Mouse (Mus musculus) left cerebral cortex, adult 11 months (tissue): ENCODE data around the gene Pou3f1.
A peak's percentile ranks its signal among the peaks of the same experiment; 100 is the strongest.

Experiments
- DNase-seq: peaks from one replicate; pipeline ENCODE4 v3.0.0; 2022; ENCODE audit warnings: low spot score

Pou3f1 gene

DNA sequence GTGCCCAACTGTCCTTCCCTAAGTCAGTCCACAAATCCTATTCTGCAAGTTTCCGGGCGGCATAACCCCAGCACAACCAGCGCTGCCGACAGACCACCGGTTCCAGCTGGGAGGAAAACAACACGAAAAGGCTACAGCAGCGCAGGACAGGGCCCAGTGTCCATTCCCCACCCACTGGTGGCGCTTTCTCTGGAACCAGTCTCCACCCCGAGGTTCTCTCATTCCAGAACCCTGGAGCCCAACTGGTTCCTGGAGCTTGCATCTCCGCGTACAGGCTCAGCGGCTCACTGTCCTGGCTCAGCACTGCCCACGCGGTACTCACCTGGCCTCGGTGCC is at the start of gene Pou3f1:
TSS of gene Pou3f1 (plus strand) at position 290 of the 336 bp plus-strand sequence.
- no peak for DNase-seq

GRCm38 (mm10) chr4:124607166-124607565 is 49.4 kb upstream of the Pou3f1 start:
- DNase-seq: no peak

DNA sequence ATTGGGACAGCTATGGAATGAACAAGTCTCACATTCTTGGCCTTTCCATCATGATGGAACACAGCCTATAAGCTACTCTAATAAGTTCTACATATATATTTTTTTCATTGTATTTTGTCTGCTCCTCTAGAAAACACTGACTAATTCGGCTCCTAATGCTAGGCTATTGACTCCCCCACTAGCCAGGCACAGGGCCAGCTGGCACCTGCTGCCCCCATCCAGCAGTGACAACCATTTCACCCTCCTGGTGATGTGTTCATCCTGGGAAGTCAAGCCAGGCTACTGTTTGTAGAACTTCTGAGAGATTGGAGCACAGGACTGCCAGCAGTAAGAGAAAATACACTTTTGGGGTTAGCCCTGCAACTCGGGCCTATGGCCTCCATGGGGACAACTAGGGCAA is 46.5 kb upstream of the Pou3f1 start:
- no peak for DNase-seq

- DNase-seq: no peak
These were observed 45.9 kb upstream of the Pou3f1 start, which contains the start of gene 3100002H09Rik for GRCm38 (mm10) chr4:124610703-124611102. Gene 3100002H09Rik, minus strand, starts transcription at chr4:124610803.

GRCm38 (mm10) chr4:124611768-124612167 is 44.8 kb upstream of the Pou3f1 start:
- DNase-seq: no peak

GRCm38 (mm10) chr4:124614189-124614588 is 42.4 kb upstream of the Pou3f1 start:
- no peak for DNase-seq

DNA sequence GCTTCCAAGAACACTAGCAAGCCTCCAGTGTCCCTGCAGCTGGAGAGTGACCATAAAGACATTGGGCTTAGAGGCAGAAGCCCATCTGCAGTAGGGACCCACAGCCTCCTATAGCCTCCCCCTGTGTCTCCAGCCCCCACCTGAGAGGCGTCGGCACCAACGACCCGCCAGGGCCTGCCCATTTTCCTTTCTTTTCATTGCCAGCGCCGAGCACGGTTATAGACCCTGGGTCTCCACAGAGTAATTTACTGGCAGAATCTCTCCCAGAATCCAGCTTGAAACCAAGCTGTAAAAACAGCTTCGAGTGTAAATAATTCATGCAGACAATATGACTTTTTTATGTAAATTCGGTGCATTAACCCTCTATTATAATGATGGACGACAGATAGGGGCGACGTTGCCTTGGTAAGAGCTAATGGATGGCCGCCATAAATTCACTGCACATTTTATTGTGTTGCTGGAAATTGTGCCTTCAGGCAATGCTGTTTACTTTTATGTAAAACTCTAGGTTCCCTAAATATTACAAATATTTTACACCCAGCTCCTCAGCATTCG is 41.1 kb upstream of the Pou3f1 start:
- DNase-seq: no peak

- DNase-seq: no peak
These were observed 40.6 kb upstream of the Pou3f1 start for GRCm38 (mm10) chr4:124615986-124616385.

DNA sequence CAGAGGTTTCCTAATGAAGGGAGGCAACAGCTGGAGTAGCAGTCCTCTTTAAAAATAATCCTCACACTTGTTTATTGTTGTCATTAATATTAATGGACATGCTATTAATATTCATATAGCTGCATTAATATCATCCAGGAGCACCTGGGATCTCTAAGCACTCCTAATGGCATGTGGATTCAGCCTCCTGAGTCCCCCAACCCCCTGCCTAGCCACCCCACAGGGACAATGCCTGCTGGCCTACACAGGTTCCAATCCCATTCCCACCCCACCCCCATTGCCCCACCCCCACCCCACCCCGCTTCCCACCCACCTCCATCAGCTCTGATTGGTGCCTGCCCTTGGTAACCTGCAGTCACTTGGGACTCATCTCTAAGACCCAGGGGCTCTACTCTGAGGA is 40.0 kb upstream of the Pou3f1 start:
- no peak for DNase-seq

- DNase-seq: no peak
These were observed 38.0 kb upstream of the Pou3f1 start for GRCm38 (mm10) chr4:124618599-124618998.

DNA sequence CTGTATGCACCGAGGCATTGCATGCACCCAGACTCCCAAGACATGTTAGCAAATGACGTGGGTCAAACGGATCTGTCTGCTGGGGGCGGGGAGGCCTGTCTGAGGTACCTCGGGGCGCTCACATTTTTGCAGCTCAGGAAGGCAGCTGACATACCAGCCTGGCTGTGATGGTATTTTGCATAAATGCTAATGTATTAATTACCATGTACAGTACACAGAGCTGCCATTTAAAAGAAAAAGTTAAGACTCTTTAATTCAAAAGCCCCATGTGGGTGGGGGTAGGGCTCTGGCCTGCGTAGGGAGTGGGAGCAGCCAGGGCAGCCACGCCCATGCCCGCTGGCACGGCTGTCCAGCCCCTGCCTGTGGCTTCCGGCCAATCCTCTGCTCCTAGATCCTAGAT is 35.2 kb upstream of the Pou3f1 start:
- no peak for DNase-seq

- DNase-seq: no peak
These were observed 34.0 kb upstream of the Pou3f1 start for GRCm38 (mm10) chr4:124622566-124622965.

DNA sequence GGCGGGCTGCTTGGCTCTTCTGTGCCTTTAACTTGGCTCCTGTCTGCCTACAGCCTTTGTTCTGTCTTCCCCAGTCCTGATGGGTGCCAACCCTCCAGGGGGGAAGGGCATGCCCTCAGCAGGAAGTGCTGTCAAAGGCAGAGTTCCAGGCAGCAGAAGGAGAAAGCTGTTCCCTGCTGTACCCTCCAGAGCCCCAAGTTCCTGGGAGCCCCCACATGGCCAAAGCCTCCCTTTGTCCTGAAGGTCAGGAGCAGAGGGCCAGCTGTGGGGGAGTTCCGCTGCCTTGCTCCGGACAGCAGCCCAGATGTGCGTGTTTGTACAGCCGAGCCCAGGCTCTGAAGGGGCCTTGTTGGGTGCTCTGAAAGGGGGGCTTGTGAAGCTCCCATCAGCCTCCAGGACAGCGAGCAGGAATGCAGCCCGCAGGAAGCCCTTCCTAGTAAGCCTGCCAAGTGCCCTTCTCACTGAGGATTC is 32.5 kb upstream of the Pou3f1 start:
- DNase-seq: peak; percentile 51

DNA sequence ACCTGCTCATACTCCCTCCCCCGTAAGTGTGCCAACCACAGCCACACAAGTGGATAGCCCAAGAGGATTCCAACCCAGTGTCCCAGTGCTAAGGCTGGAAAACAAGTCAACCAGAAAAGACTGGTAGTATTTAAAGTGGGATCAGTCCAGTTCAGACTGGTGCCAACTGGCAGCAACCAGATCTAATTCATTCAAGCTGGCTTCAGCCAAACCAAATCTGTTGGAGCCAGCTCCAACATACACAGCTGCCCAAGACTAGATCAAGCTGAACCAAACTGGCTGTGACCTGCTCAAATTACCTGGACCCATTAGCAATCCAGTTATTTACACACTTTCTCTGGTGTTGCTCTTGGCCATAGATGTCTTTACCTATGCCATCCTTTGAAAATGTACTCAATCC is 29.8 kb upstream of the Pou3f1 start:
- no peak for DNase-seq

DNA sequence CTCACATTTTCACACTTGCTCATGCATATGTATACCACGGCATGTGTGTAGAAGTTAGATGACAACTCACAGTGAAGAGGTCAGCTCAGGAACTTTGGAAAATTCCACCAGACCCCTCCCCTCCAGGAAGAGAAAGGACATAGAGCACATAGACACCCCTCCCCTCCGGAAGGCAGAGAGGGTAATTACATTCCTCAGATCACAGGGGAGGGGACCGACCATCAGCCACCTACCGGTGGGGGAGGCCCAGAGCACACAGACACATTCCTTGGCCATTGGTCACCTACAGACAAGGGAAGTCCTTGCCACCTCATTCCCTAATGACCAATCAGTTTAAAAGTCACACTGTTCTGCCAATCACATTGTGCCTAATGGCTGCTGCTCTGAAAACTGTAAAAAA is 25.2 kb upstream of the Pou3f1 start:
- DNase-seq: no peak

DNA sequence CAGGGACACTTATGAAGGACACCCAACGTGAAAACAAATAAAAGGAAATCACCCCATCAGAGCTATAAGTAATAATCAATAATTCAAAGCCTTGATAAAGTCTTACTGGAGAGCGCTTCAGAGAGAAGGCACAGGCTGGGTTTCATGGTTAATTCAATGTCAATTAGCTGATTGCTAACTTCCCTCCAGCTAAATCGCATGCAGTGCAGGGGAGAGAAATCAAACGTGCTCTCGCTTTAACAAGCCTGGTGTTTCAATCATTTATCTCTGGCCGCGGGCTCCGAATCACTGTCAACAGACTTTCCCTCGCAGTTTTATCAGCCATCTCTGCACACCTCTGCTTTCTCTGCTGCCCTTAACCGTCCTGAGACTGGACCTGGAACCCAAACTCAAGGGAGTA is 23.8 kb upstream of the Pou3f1 start:
- no peak for DNase-seq

- no peak for DNase-seq
These were observed 23.3 kb upstream of the Pou3f1 start for GRCm38 (mm10) chr4:124633281-124633680.

DNA sequence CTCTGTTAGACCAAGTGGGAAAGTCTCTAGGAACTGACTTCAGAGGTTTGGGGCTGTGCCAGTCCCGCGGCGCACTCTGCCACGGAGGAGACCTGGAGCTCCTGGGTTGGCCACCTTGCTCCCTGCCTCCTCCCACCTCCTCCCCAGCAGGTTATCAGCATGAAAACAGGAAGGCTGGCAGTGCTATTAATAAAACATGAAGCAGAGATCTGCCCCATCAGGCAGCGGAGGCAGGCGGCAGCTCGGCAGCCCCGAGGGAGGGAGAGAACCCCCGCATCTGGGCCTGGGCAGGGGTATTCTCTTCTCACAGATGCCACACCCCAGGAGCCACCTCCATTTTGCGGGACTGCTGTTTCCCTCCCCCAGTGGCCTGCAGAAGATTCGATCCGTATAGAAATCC is 16.9 kb upstream of the Pou3f1 start:
- no peak for DNase-seq

GRCm38 (mm10) chr4:124643859-124644258 is 12.7 kb upstream of the Pou3f1 start:
- no peak for DNase-seq

- DNase-seq: no peak
These were observed 11.6 kb upstream of the Pou3f1 start for GRCm38 (mm10) chr4:124644974-124645433.

- DNase-seq: no peak
These were observed 10.0 kb upstream of the Pou3f1 start for GRCm38 (mm10) chr4:124646591-124646990.

GRCm38 (mm10) chr4:124647909-124648308 is 8.7 kb upstream of the Pou3f1 start:
- DNase-seq: no peak

DNA sequence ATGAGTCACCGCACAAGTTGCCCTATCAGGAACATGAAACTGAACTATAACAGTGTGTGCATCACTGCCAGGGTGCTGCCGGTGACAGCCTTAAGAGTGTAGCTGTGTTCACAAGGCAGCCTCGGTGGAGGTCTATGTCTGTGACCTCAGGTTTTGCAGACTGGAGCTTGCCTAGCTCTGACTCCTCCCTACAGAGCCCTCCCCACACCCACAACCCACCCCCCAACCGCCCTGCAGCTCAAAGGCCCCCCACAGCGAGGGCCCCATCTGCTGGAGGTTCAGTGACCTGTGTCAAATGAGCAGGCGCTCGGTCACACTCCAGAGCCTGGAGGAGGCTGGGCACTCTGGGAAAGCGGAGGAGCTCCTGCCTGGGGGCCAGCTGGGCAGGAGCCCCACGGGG is 3.7 kb upstream of the Pou3f1 start:
- DNase-seq: no peak

GRCm38 (mm10) chr4:124656854-124657650 is 445 bp downstream of the Pou3f1 start:
- DNase-seq: peak; percentile 83
